23 mouse cellular contexts compared by ENCODE assay signal in genomic region chr6:17429611-17430010, GRCm38 (mm10). TPM values are rescaled to one million over a fixed set of nuclear protein-coding genes. Genes with fewer than 3 reads are reported as not detected.
DNase-seq lines count a peak whose midpoint lies in the region; ATAC-seq and TF ChIP-seq lines count a peak whose summit lies in the region.
"Had no signal": no experiment of that assay in that cellular context is flagged by ENCODE, and none has a peak within 500 bp of the region (broad histone marks: within the 10 kb centered on the region; RNA-seq: fewer than 3 reads in every experiment).

No protein-coding gene starts in this region.

- DNase-seq in kidney, postnatal 25 days = no peak
- peak; percentile 46 for DNase-seq in kidney, postnatal 0 days (ENCODE audit: low spot score)
- DNase-seq in kidney, adult 9 months = no peak
- DNase-seq in limb, embryonic 14.5 days (ENCODE audit: low spot score) = no peak
- DNase-seq in cerebellum, adult 11 months = no peak
- DNase-seq: adrenal gland, postnatal 10 days; adrenal gland, postnatal 36 days; B cell, adult 2 months; cerebellum, adult 8-10 months; cerebellum, postnatal 10 days; cerebellum, postnatal 36 days; forebrain, postnatal 0 days; heart, adult 11 months had no signal

- H3K9ac ChIP-seq in kidney, embryonic 14.5 days (ENCODE audit: low read depth, low read length) = no peak overlapping the region
- no peak overlapping the region for H3K9ac ChIP-seq in kidney, postnatal 0 days (ENCODE audit: low read depth, low read length)
- H3K9ac ChIP-seq in limb, embryonic 14.5 days (ENCODE audit: low read depth, low read length, severe bottlenecking) = no peak overlapping the region
- H3K9ac ChIP-seq: embryonic facial prominence, embryonic 15.5 days; forebrain, postnatal 0 days; hindbrain, embryonic 12.5 days; hindbrain, embryonic 15.5 days had no signal

- no peaks in the 10 kb centered on the region for H3K36me3 ChIP-seq in kidney, embryonic 14.5 days (ENCODE audit: control insufficient read depth, insufficient read depth, low read length)
- no peaks in the 10 kb centered on the region for H3K36me3 ChIP-seq in kidney, postnatal 0 days (ENCODE audit: insufficient read depth, low read length)
- H3K36me3 ChIP-seq in limb, embryonic 14.5 days (ENCODE audit: control insufficient read depth, insufficient read depth, low read length) = no peaks in the 10 kb centered on the region
- H3K36me3 ChIP-seq: embryonic facial prominence, embryonic 15.5 days; G1E; hindbrain, embryonic 12.5 days; hindbrain, embryonic 15.5 days had no signal

- 48% methylated on average over 3 of the region's 3 CpGs for WGBS in kidney, embryonic 14.5 days
- 44% methylated on average over 3 of the region's 3 CpGs for WGBS in kidney, postnatal 0 days
- 40% methylated on average over 3 of the region's 3 CpGs for WGBS in limb, embryonic 14.5 days

- H3K4me3 ChIP-seq in kidney, embryonic 14.5 days (ENCODE audit: low read length) = no peak overlapping the region
- H3K4me3 ChIP-seq in kidney, postnatal 0 days (replicated peaks; ENCODE audit: low read depth, low read length) = no peak overlapping the region
- no peak overlapping the region for H3K4me3 ChIP-seq in limb, embryonic 14.5 days (replicated peaks; ENCODE audit: low read length)
- H3K4me3 ChIP-seq: embryonic facial prominence, embryonic 15.5 days; gastrocnemius, adult 2 months; hindbrain, embryonic 12.5 days; hindbrain, embryonic 15.5 days had no signal

- no peak for TF ChIP-seq POLR2A in limb, embryonic 14.5 days (IDR thresholded peaks at IDR 0.05; ENCODE audit: borderline replicate concordance, extremely low read depth, insufficient read depth, insufficient read length)

- ATAC-seq in kidney, embryonic 14.5 days (ENCODE audit: low FRiP score, low TSS enrichment) = peak; percentile 84
- no peak; the same call in 1 of the 2 replicates for ATAC-seq in kidney, postnatal 0 days (replicated peaks; ENCODE audit: low FRiP score, low read depth)
- ATAC-seq in limb, embryonic 14.5 days (ENCODE audit: low FRiP score, low read depth) = peak; percentile 77
- ATAC-seq: forebrain, embryonic 14.5 days; forebrain, postnatal 0 days; Patski had no signal

- no peak overlapping the region for H3K4me2 ChIP-seq in kidney, embryonic 14.5 days (replicated peaks; ENCODE audit: low read depth, low read length)
- H3K4me2 ChIP-seq in kidney, postnatal 0 days (ENCODE audit: low read length) = no peak overlapping the region
- H3K4me2 ChIP-seq in limb, embryonic 14.5 days (replicated peaks; ENCODE audit: low read depth, low read length, severe bottlenecking) = no peak overlapping the region
- H3K4me2 ChIP-seq: embryonic facial prominence, embryonic 15.5 days; heart, embryonic 11.5 days; hindbrain, embryonic 12.5 days; hindbrain, embryonic 15.5 days had no signal

- H3K4me1 ChIP-seq in kidney, embryonic 14.5 days (ENCODE audit: control insufficient read depth, insufficient read depth, low read length) = no peaks in the 10 kb centered on the region
- no peaks in the 10 kb centered on the region for H3K4me1 ChIP-seq in kidney, postnatal 0 days (replicated peaks; ENCODE audit: insufficient read depth, low read length)
- no peaks in the 10 kb centered on the region for H3K4me1 ChIP-seq in limb, embryonic 14.5 days (ENCODE audit: control insufficient read depth, insufficient read depth, low read length)
- H3K4me1 ChIP-seq: embryonic facial prominence, embryonic 15.5 days; hindbrain, embryonic 12.5 days; hindbrain, embryonic 15.5 days had no signal

- no peak overlapping the region for H3K27ac ChIP-seq in kidney, embryonic 14.5 days (ENCODE audit: low read depth, low read length)
- H3K27ac ChIP-seq in kidney, postnatal 0 days = no peak overlapping the region
- H3K27ac ChIP-seq in limb, embryonic 14.5 days (replicated peaks; ENCODE audit: low read depth, low read length) = no peak overlapping the region
- H3K27ac ChIP-seq: embryonic facial prominence, embryonic 15.5 days; gastrocnemius, adult 2 months; hindbrain, embryonic 12.5 days; hindbrain, embryonic 15.5 days had no signal

- no peak for TF ChIP-seq CTCF in kidney, postnatal 0 days (IDR thresholded peaks at IDR 0.05; ENCODE audit: low read depth)

- H3K27me3 ChIP-seq in kidney, embryonic 14.5 days (ENCODE audit: control insufficient read depth, insufficient read depth, low read length) = no peaks in the 10 kb centered on the region
- no peaks in the 10 kb centered on the region for H3K27me3 ChIP-seq in kidney, postnatal 0 days (ENCODE audit: insufficient read depth, low read length)
- H3K27me3 ChIP-seq in limb, embryonic 14.5 days (ENCODE audit: control insufficient read depth, insufficient read depth, low read length) = no peaks in the 10 kb centered on the region
- H3K27me3 ChIP-seq: CH12.LX; embryonic facial prominence, embryonic 15.5 days; hindbrain, embryonic 12.5 days; hindbrain, embryonic 15.5 days; Patski had no signal

- no peaks in the 10 kb centered on the region for H3K9me3 ChIP-seq in kidney, embryonic 14.5 days (ENCODE audit: control insufficient read depth, low read length)
- no peaks in the 10 kb centered on the region for H3K9me3 ChIP-seq in kidney, postnatal 0 days (replicated peaks; ENCODE audit: low read length)
- H3K9me3 ChIP-seq in limb, embryonic 14.5 days (ENCODE audit: control insufficient read depth, low read length) = no peaks in the 10 kb centered on the region
- H3K9me3 ChIP-seq: embryonic facial prominence, embryonic 15.5 days; G1E; hindbrain, embryonic 12.5 days; hindbrain, embryonic 15.5 days had no signal

RNA-seq across cellular contexts. Expression of gene Met, which starts 34.0 kb away (rescaled TPM):
- 10.0 and 25.3 TPM in 2 replicates for polyA plus RNA-seq in kidney, embryonic 14.5 days (2014; fragmentation: Nextera tagmentation; extraction: Ambion mirVana)
- 17.6 and 17.9 TPM in 2 replicates for polyA plus RNA-seq in kidney, postnatal 0 days (2015; fragmentation: Nextera tagmentation; extraction: Ambion mirVana)
- polyA plus RNA-seq in limb, embryonic 14.5 days (2012; rRNA removed) = 3.8 and 4.3 TPM in 2 replicates
- polyA plus RNA-seq in limb, embryonic 14.5 days (2014; fragmentation: Nextera tagmentation; extraction: Ambion mirVana) = 5.9 and 6.0 TPM in 2 replicates
- polyA plus RNA-seq: G1E had no signal
